Mouse (Mus musculus) hematopoietic stem cell, adult 5-6 weeks (primary cell): ENCODE results near the gene Slk. TPM values are rescaled to one million over a fixed set of nuclear protein-coding genes. Genes with fewer than 3 reads are reported as not detected.
A peak's percentile ranks its signal among the peaks of the same experiment; 100 is the strongest.

Experiments
- ATAC-seq, 2 experiments: fragments of 125-278 bp in 1 of 2; replicated peaks in 1 of 2; 2 replicates each; pipeline ENCODE4 v1.8.0; 2016 to 2017; ENCODE audit warnings: inconsistent platforms in 2 of 2, mild to moderate bottlenecking in 2 of 2, moderate number of reproducible peaks in 2 of 2, low read depth in 1 of 2, moderate TSS enrichment in 1 of 2; ENCODE audit not compliant: low FRiP score in 2 of 2, poor library complexity in 2 of 2, severe bottlenecking in 2 of 2, insufficient read depth in 1 of 2, low TSS enrichment in 1 of 2
- total RNA-seq: library from RNA; stranded (forward); fragments of 172-1452, 232-1000 nt; gene quantifications from 2 replicates; pipeline ENCODE4 v1.2.3, GENCODE M21; 2017

The Slk gene
- total RNA-seq, 1 experiment from 2014 or later, result 191 TPM

- ATAC-seq, result no peak
Observed at GRCm38 (mm10) chr19:47630381-47630780, 50.9 kb downstream of the Slk start.

- ATAC-seq, result no peak
Observed at GRCm38 (mm10) chr19:47631799-47632198, 52.3 kb downstream of the Slk start.

- ATAC-seq, result no peak
Observed at GRCm38 (mm10) chr19:47635380-47635779, 55.9 kb downstream of the Slk start.

- ATAC-seq, result no peak
Observed at GRCm38 (mm10) chr19:47643910-47644309, 64.4 kb downstream of the Slk start.

- ATAC-seq, result no peak
Observed at GRCm38 (mm10) chr19:47645583-47645982, 66.1 kb downstream of the Slk start.

- ATAC-seq, result no peak
Observed at GRCm38 (mm10) chr19:47646508-47647120, 67.1 kb downstream of the Slk start.

- ATAC-seq, result no peak
Observed at GRCm38 (mm10) chr19:47649071-47649470, 69.6 kb downstream of the Slk start.

GRCm38 (mm10) chr19:47650366-47651159 is 71.1 kb downstream of the Slk start:
- 0 out of 4 replicates have a peak, but pooled peaks of 1 of the 2 experiments have one; percentile 24 for ATAC-seq

GRCm38 (mm10) chr19:47651160-47651480 is 71.6 kb downstream of the Slk start:
- no peak for ATAC-seq

GRCm38 (mm10) chr19:47652255-47652654 is 72.8 kb downstream of the Slk start:
- ATAC-seq, result no peak

GRCm38 (mm10) chr19:47653173-47653572 is 73.7 kb downstream of the Slk start:
- no peak for ATAC-seq

GRCm38 (mm10) chr19:47654896-47655295 is 75.4 kb downstream of the Slk start:
- ATAC-seq, result no peak

GRCm38 (mm10) chr19:47658914-47659535 is 79.5 kb downstream of the Slk start:
- peak; percentile 66 to 76 for ATAC-seq

- ATAC-seq, result no peak
Observed at GRCm38 (mm10) chr19:47659765-47660408, 80.4 kb downstream of the Slk start.

GRCm38 (mm10) chr19:47667601-47668000 is 88.1 kb downstream of the Slk start:
- no peak for ATAC-seq

GRCm38 (mm10) chr19:47668399-47668798 is 88.9 kb downstream of the Slk start:
- no peak for ATAC-seq

GRCm38 (mm10) chr19:47674419-47674818 is 94.9 kb downstream of the Slk start:
- peak; percentile 46 to 63; a peak in 1 of 4 replicates for ATAC-seq

- ATAC-seq, result no peak
Observed at GRCm38 (mm10) chr19:47678675-47679074, 99.2 kb downstream of the Slk start.
